Mouse (Mus musculus) hindlimb bud, embryonic 11.5 days (tissue): ENCODE measurements at regions not wholly inside any gene's neighbourhood (a gene's known extent, or its start where the extent isn't known, plus 50 kb on each side); places are given as distances from the start of the nearest gene placed in this dataset.

Experiments used
- DNase-seq: peaks from one replicate; pipeline ENCODE4 v3.0.0-alpha.2; 2012; ENCODE audit warnings: low read depth, low spot score; ENCODE audit errors: extremely low spot score

- DNase-seq, result peak; percentile 24
Observed at GRCm38 (mm10) chr13:85639376-85640229, 350.7 kb upstream of the Rasa1 start.

- DNase-seq, result no peak
Observed at GRCm38 (mm10) chr13:85629506-85630175, 340.7 kb upstream of the Rasa1 start.
